10 mouse cellular contexts compared by ENCODE assay signal in the genomic region with DNA sequence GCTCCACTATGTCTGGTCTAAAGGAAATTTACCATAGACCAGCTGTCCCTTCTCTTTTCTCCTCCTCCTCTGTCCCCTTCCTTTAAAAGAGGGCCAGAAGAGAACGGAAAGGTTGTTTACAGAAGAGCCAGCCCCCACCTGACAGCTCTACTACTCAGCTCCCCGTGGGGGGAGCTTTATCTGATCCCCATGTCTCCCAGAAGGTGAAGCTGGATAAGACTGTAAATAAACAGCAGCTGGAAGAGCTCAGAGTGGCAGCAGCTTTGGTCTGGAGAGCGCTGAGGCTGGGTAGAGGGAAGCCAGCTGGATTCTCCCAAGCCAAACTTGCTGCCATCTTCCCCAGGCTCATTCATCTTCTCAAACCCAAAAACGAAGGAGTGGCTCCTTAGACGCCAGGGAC. TPM values are rescaled to one million over a fixed set of nuclear protein-coding genes. Genes with fewer than 3 reads are reported as not detected.
DNase-seq lines count a peak whose midpoint lies in the region; ATAC-seq and TF ChIP-seq lines count a peak whose summit lies in the region.
"Had no signal": no experiment of that assay in that cellular context is flagged by ENCODE, and none has a peak within 500 bp of the region (broad histone marks: within the 10 kb centered on the region; RNA-seq: fewer than 3 reads in every experiment).

No protein-coding gene starts in this region.

- no peak overlapping the region for H3K4me2 ChIP-seq in embryonic facial prominence, embryonic 12.5 days (replicated peaks)
- H3K4me2 ChIP-seq: limb, embryonic 13.5 days had no signal

- H3K36me3 ChIP-seq in embryonic facial prominence, embryonic 12.5 days: no peaks in the 10 kb centered on the region
- no peaks in the 10 kb centered on the region for H3K36me3 ChIP-seq in embryonic facial prominence, embryonic 10.5 days (replicated peaks)
- H3K36me3 ChIP-seq in forebrain, embryonic 10.5 days (replicated peaks): no peaks in the 10 kb centered on the region
- H3K36me3 ChIP-seq: limb, embryonic 13.5 days had no signal

- no peak for ATAC-seq in embryonic facial prominence, embryonic 12.5 days (ENCODE audit: insufficient number of reproducible peaks, insufficient read depth, low FRiP score, low TSS enrichment)
- ATAC-seq in megakaryocyte-erythroid progenitor cell, adult 5-6 weeks (replicated peaks; ENCODE audit: low FRiP score, low TSS enrichment, poor library complexity, severe bottlenecking): peak; percentile 66
- no peak for ATAC-seq in activated CD4-positive, CD25-positive, alpha-beta regulatory T cell, adult 4 months

- 33% methylated on average over 5 of the region's 5 CpGs for WGBS in embryonic facial prominence, embryonic 12.5 days
- WGBS in embryonic facial prominence, embryonic 10.5 days: 44% methylated on average over 5 of the region's 5 CpGs
- WGBS in forebrain, embryonic 10.5 days: 45% methylated on average over 5 of the region's 5 CpGs

- H3K4me1 ChIP-seq in embryonic facial prominence, embryonic 12.5 days: peaks cover 27% of the 10 kb centered on the region
- peaks cover 35% of the 10 kb centered on the region for H3K4me1 ChIP-seq in embryonic facial prominence, embryonic 10.5 days
- peaks cover 28% of the 10 kb centered on the region for H3K4me1 ChIP-seq in forebrain, embryonic 10.5 days

- H3K4me3 ChIP-seq in embryonic facial prominence, embryonic 12.5 days: no peak overlapping the region
- no peak overlapping the region for H3K4me3 ChIP-seq in embryonic facial prominence, embryonic 10.5 days
- H3K4me3 ChIP-seq in layer of hippocampus, adult 2 months: no peak overlapping the region
- no peak overlapping the region for H3K4me3 ChIP-seq in forebrain, embryonic 10.5 days
- H3K4me3 ChIP-seq: limb, embryonic 13.5 days had no signal

- H3K9me3 ChIP-seq in embryonic facial prominence, embryonic 12.5 days: no peaks in the 10 kb centered on the region
- H3K9me3 ChIP-seq in embryonic facial prominence, embryonic 10.5 days: no peaks in the 10 kb centered on the region
- no peaks in the 10 kb centered on the region for H3K9me3 ChIP-seq in forebrain, embryonic 10.5 days
- H3K9me3 ChIP-seq: limb, embryonic 13.5 days had no signal

- DNase-seq in embryonic facial prominence, embryonic 10.5 days (ENCODE audit: low spot score): no peak
- DNase-seq in layer of hippocampus, adult 2 months (ENCODE audit: low spot score in 2 of 2): no peak
- DNase-seq in layer of hippocampus, adult 9-11 months: no peak
- peak; percentile 77 for DNase-seq in liver
- no peak for DNase-seq in forebrain, embryonic 10.5 days (ENCODE audit: extremely low spot score, low spot score)
- DNase-seq: heart, postnatal 36 days had no signal

- H3K27ac ChIP-seq in embryonic facial prominence, embryonic 12.5 days: peak overlapping the region; percentile 47; the same call in 1 of the 2 replicates
- H3K27ac ChIP-seq in embryonic facial prominence, embryonic 10.5 days (replicated peaks): no peak overlapping the region
- H3K27ac ChIP-seq in layer of hippocampus, adult 2 months: peak overlapping the region; percentile 79
- H3K27ac ChIP-seq in forebrain, embryonic 10.5 days: no peak overlapping the region
- H3K27ac ChIP-seq: limb, embryonic 13.5 days had no signal

- H3K27me3 ChIP-seq in embryonic facial prominence, embryonic 12.5 days: 0 out of 2 replicates have a peak, but pooled peaks cover 2% of the 10 kb centered on the region
- H3K27me3 ChIP-seq in embryonic facial prominence, embryonic 10.5 days (replicated peaks; ENCODE audit: low read depth, poor library complexity, severe bottlenecking): peaks cover 20% of the 10 kb centered on the region
- peaks cover 14% of the 10 kb centered on the region for H3K27me3 ChIP-seq in forebrain, embryonic 10.5 days (ENCODE audit: poor library complexity, severe bottlenecking)

- H3K9ac ChIP-seq in embryonic facial prominence, embryonic 12.5 days: no peak overlapping the region

- TF ChIP-seq CTCF in layer of hippocampus, adult 2 months (conservative IDR thresholded peaks at IDR 0.05): no peak

RNA-seq across cellular contexts. Expression of gene Fam213a, which starts 5.9 kb away (rescaled TPM):
- 57.1 and 57.7 TPM in 2 replicates for polyA plus RNA-seq in embryonic facial prominence, embryonic 12.5 days (2016; fragmentation: Nextera tagmentation; extraction: Ambion mirVana)
- polyA plus RNA-seq in embryonic facial prominence, embryonic 10.5 days (2016; fragmentation: Nextera tagmentation; extraction: Ambion mirVana): 36.6 and 40.1 TPM in 2 replicates
- 100 to 1,000 TPM; 154 to 159 TPM for total RNA-seq in layer of hippocampus, adult 2 months (2021)
- 29.9 and 70.4 TPM in 2 replicates for total RNA-seq in megakaryocyte-erythroid progenitor cell, adult 5-6 weeks (2014; fragmentation: Nextera tagmentation)
- 73.6 and 75.3 TPM in 2 replicates for total RNA-seq in megakaryocyte-erythroid progenitor cell, adult 5-6 weeks (2017)
- 49.4 and 50.5 TPM in 2 replicates for polyA plus RNA-seq in forebrain, embryonic 10.5 days (2016; fragmentation: Nextera tagmentation; extraction: Ambion mirVana)
- 1 to 10 TPM; 8.5 to 9.2 TPM for polyA plus RNA-seq in activated CD4-positive, CD25-positive, alpha-beta regulatory T cell, adult 4 months (2017; shearing (Covaris generic))

RNA-seq across cellular contexts. Expression of gene Tspan14, which starts 41.0 kb away (rescaled TPM):
- polyA plus RNA-seq in embryonic facial prominence, embryonic 12.5 days (2016; fragmentation: Nextera tagmentation; extraction: Ambion mirVana): 87.6 and 89.7 TPM in 2 replicates
- polyA plus RNA-seq in embryonic facial prominence, embryonic 10.5 days (2016; fragmentation: Nextera tagmentation; extraction: Ambion mirVana): 88.1 and 92.5 TPM in 2 replicates
- total RNA-seq in layer of hippocampus, adult 2 months (2021): 10 to 100 TPM; 27.0 to 30.0 TPM
- 8.6 and 13.3 TPM in 2 replicates for total RNA-seq in megakaryocyte-erythroid progenitor cell, adult 5-6 weeks (2014; fragmentation: Nextera tagmentation)
- total RNA-seq in megakaryocyte-erythroid progenitor cell, adult 5-6 weeks (2017): 9.3 and 12.9 TPM in 2 replicates
- 89.3 and 93.9 TPM in 2 replicates for polyA plus RNA-seq in forebrain, embryonic 10.5 days (2016; fragmentation: Nextera tagmentation; extraction: Ambion mirVana)
- polyA plus RNA-seq in activated CD4-positive, CD25-positive, alpha-beta regulatory T cell, adult 4 months (2017; shearing (Covaris generic)): 10 to 100 TPM; 56.8 to 58.3 TPM

Comparison
In these comparisons a context has a peak if more than half of its experiments do, and no peak if none do; other contexts are left out.
1. H3K27ac ChIP-seq: peak in embryonic facial prominence, embryonic 12.5 days (single experiment) and layer of hippocampus, adult 2 months (single experiment); none in embryonic facial prominence, embryonic 10.5 days (single experiment) and forebrain, embryonic 10.5 days (single experiment).